Mouse (Mus musculus): ENCODE measurements around the gene Gkn1. TPM values are rescaled to one million over a fixed set of nuclear protein-coding genes. Genes with fewer than 3 reads are reported as not detected.

Gene Gkn1
- 0.34 and 0.66 TPM in 2 replicates for polyA plus RNA-seq (2014; fragmentation: Nextera tagmentation; extraction: Ambion mirVana)

GRCm38 (mm10) chr6:87350829-87351228 lies at the start of gene Gkn1:
TSS of gene Gkn1 (minus strand) at chr6:87350942.
- Histone ChIP-seq H3K4me2 (ENCODE audit: low read length) (no peak within 1 kb of the TSS), H3K27me3 (replicated peaks; ENCODE audit: control insufficient read depth, insufficient read depth, low read length) (no peaks in the 10 kb centered on the region), H3K9me3 (ENCODE audit: control insufficient read depth, low read length) (no peaks in the 10 kb centered on the region), H3K4me3 (ENCODE audit: low read depth, low read length) (no peak within 1 kb of the TSS), H3K4me1 (replicated peaks; ENCODE audit: control insufficient read depth, insufficient read depth, low read length) (no peaks in the 10 kb centered on the region), H3K27ac (ENCODE audit: low read depth) (no peak within 1 kb of the TSS), H3K9ac (ENCODE audit: low read length) (no peak within 1 kb of the TSS), H3K36me3 (ENCODE audit: control insufficient read depth, insufficient read depth, low read length) (no peaks in the 10 kb centered on the region)
- DNase-seq (ENCODE audit: low spot score) (no peak), ATAC-seq (replicated peaks; ENCODE audit: low FRiP score, low TSS enrichment, low read depth) (no peak)
- WGBS = 81% methylated on average over 8 of the region's 8 CpGs

GRCm38 (mm10) chr6:87399886-87400566 lies 49.3 kb upstream of the Gkn1 start:
- Histone ChIP-seq H3K4me1 (replicated peaks; ENCODE audit: control insufficient read depth, insufficient read depth, low read length) (no peaks in the 10 kb centered on the region), H3K36me3 (ENCODE audit: control insufficient read depth, insufficient read depth, low read length) (no peaks in the 10 kb centered on the region), H3K9me3 (ENCODE audit: control insufficient read depth, low read length) (no peaks in the 10 kb centered on the region), H3K27me3 (replicated peaks; ENCODE audit: control insufficient read depth, insufficient read depth, low read length) (no peaks in the 10 kb centered on the region), H3K27ac (ENCODE audit: low read depth) (no peak overlapping the region), H3K4me3 (ENCODE audit: low read depth, low read length) (no peak overlapping the region), H3K4me2 (ENCODE audit: low read length) (no peak overlapping the region), H3K9ac (ENCODE audit: low read length) (no peak overlapping the region)
- 64% methylated on average over 4 of the region's 4 CpGs for WGBS
- no peak for DNase-seq (ENCODE audit: low spot score)
- ATAC-seq (replicated peaks; ENCODE audit: low FRiP score, low TSS enrichment, low read depth) = no peak

- WGBS = 3% methylated on average over 5 of the region's 5 CpGs
- Histone ChIP-seq H3K4me1 (replicated peaks; ENCODE audit: control insufficient read depth, insufficient read depth, low read length) (no peaks in the 10 kb centered on the region), H3K9me3 (ENCODE audit: control insufficient read depth, low read length) (no peaks in the 10 kb centered on the region), H3K27ac (ENCODE audit: low read depth) (no peak overlapping the region), H3K27me3 (replicated peaks; ENCODE audit: control insufficient read depth, insufficient read depth, low read length) (no peaks in the 10 kb centered on the region), H3K9ac (ENCODE audit: low read length) (no peak overlapping the region), H3K36me3 (ENCODE audit: control insufficient read depth, insufficient read depth, low read length) (no peaks in the 10 kb centered on the region), H3K4me2 (ENCODE audit: low read length) (no peak overlapping the region), H3K4me3 (ENCODE audit: low read depth, low read length) (no peak overlapping the region)
- ATAC-seq (replicated peaks; ENCODE audit: low FRiP score, low TSS enrichment, low read depth) (no peak), DNase-seq (ENCODE audit: low spot score) (peak; percentile 90)
Measured at GRCm38 (mm10) chr6:87399137-87399536, 48.4 kb upstream of the Gkn1 start.

- ATAC-seq (replicated peaks; ENCODE audit: low FRiP score, low TSS enrichment, low read depth) = no peak
- Histone ChIP-seq H3K4me3 (ENCODE audit: low read depth, low read length) (no peak overlapping the region), H3K27me3 (replicated peaks; ENCODE audit: control insufficient read depth, insufficient read depth, low read length) (no peaks in the 10 kb centered on the region), H3K4me1 (replicated peaks; ENCODE audit: control insufficient read depth, insufficient read depth, low read length) (no peaks in the 10 kb centered on the region), H3K9ac (ENCODE audit: low read length) (no peak overlapping the region), H3K9me3 (ENCODE audit: control insufficient read depth, low read length) (no peaks in the 10 kb centered on the region), H3K36me3 (ENCODE audit: control insufficient read depth, insufficient read depth, low read length) (no peaks in the 10 kb centered on the region), H3K27ac (ENCODE audit: low read depth) (no peak overlapping the region), H3K4me2 (ENCODE audit: low read length) (no peak overlapping the region)
- WGBS = 77% methylated on average over 9 of the region's 9 CpGs
- no peak for DNase-seq (ENCODE audit: low spot score)
Measured at GRCm38 (mm10) chr6:87394783-87395182, 44.0 kb upstream of the Gkn1 start.

- ATAC-seq (replicated peaks; ENCODE audit: low FRiP score, low TSS enrichment, low read depth) (no peak), DNase-seq (ENCODE audit: low spot score) (no peak)
- H3K4me3 ChIP-seq (ENCODE audit: low read depth, low read length) = no peak overlapping the region
- H3K27ac ChIP-seq (ENCODE audit: low read depth) = no peak overlapping the region
- H3K9me3 ChIP-seq (ENCODE audit: control insufficient read depth, low read length) = no peaks in the 10 kb centered on the region
- WGBS = 72% methylated on average over 8 of the region's 8 CpGs
- no peaks in the 10 kb centered on the region for H3K27me3 ChIP-seq (replicated peaks; ENCODE audit: control insufficient read depth, insufficient read depth, low read length)
- no peak overlapping the region for H3K9ac ChIP-seq (ENCODE audit: low read length)
- no peaks in the 10 kb centered on the region for H3K36me3 ChIP-seq (ENCODE audit: control insufficient read depth, insufficient read depth, low read length)
- no peak overlapping the region for H3K4me2 ChIP-seq (ENCODE audit: low read length)
- H3K4me1 ChIP-seq (replicated peaks; ENCODE audit: control insufficient read depth, insufficient read depth, low read length) = no peaks in the 10 kb centered on the region
Measured at GRCm38 (mm10) chr6:87393466-87394205, 42.9 kb upstream of the Gkn1 start.

- Histone ChIP-seq H3K36me3 (ENCODE audit: control insufficient read depth, insufficient read depth, low read length) (no peaks in the 10 kb centered on the region), H3K4me1 (replicated peaks; ENCODE audit: control insufficient read depth, insufficient read depth, low read length) (no peaks in the 10 kb centered on the region), H3K9me3 (ENCODE audit: control insufficient read depth, low read length) (no peaks in the 10 kb centered on the region), H3K9ac (ENCODE audit: low read length) (no peak overlapping the region), H3K27ac (ENCODE audit: low read depth) (no peak overlapping the region), H3K27me3 (replicated peaks; ENCODE audit: control insufficient read depth, insufficient read depth, low read length) (no peaks in the 10 kb centered on the region), H3K4me2 (ENCODE audit: low read length) (no peak overlapping the region), H3K4me3 (ENCODE audit: low read depth, low read length) (no peak overlapping the region)
- 28% methylated on average over 5 of the region's 5 CpGs for WGBS
- DNase-seq (ENCODE audit: low spot score) (no peak), ATAC-seq (replicated peaks; ENCODE audit: low FRiP score, low TSS enrichment, low read depth) (no peak)
Measured at GRCm38 (mm10) chr6:87389455-87389989, 38.8 kb upstream of the Gkn1 start.

GRCm38 (mm10) chr6:87388877-87389276 lies 38.1 kb upstream of the Gkn1 start, which contains the start of gene Gkn3:
TSS of gene Gkn3 (minus strand) at chr6:87388935.
- whole genome bisulfite sequencing = 53% methylated on average over 7 of the region's 7 CpGs
- Histone ChIP-seq H3K36me3 (ENCODE audit: control insufficient read depth, insufficient read depth, low read length) (no peaks in the 10 kb centered on the region), H3K9me3 (ENCODE audit: control insufficient read depth, low read length) (no peaks in the 10 kb centered on the region), H3K9ac (ENCODE audit: low read length) (no peak within 1 kb of the TSS), H3K4me1 (replicated peaks; ENCODE audit: control insufficient read depth, insufficient read depth, low read length) (0 out of 2 replicates have a peak, but pooled peaks cover 3% of the 10 kb centered on the region), H3K4me3 (ENCODE audit: low read depth, low read length) (no peak within 1 kb of the TSS), H3K4me2 (ENCODE audit: low read length) (no peak within 1 kb of the TSS), H3K27me3 (replicated peaks; ENCODE audit: control insufficient read depth, insufficient read depth, low read length) (no peaks in the 10 kb centered on the region), H3K27ac (ENCODE audit: low read depth) (no peak within 1 kb of the TSS)
- DNase-seq (ENCODE audit: low spot score) = no peak
- no peak for ATAC-seq (replicated peaks; ENCODE audit: low FRiP score, low TSS enrichment, low read depth)

- DNase-seq (ENCODE audit: low spot score) = no peak
- H3K9me3 ChIP-seq (ENCODE audit: control insufficient read depth, low read length) = no peaks in the 10 kb centered on the region
- H3K36me3 ChIP-seq (ENCODE audit: control insufficient read depth, insufficient read depth, low read length) = no peaks in the 10 kb centered on the region
- 85% methylated on average over 10 of the region's 10 CpGs for WGBS
- H3K9ac ChIP-seq (ENCODE audit: low read length) = no peak overlapping the region
- ATAC-seq (replicated peaks; ENCODE audit: low FRiP score, low TSS enrichment, low read depth) = no peak
- H3K4me3 ChIP-seq (ENCODE audit: low read depth, low read length) = no peak overlapping the region
- peaks cover 5% of the 10 kb centered on the region; the same call in 1 of the 2 replicates for H3K27me3 ChIP-seq (replicated peaks; ENCODE audit: control insufficient read depth, insufficient read depth, low read length)
- no peak overlapping the region for H3K27ac ChIP-seq (ENCODE audit: low read depth)
- H3K4me2 ChIP-seq (ENCODE audit: low read length) = no peak overlapping the region
- 0 out of 2 replicates have a peak, but pooled peaks cover 3% of the 10 kb centered on the region for H3K4me1 ChIP-seq (replicated peaks; ENCODE audit: control insufficient read depth, insufficient read depth, low read length)
Measured at GRCm38 (mm10) chr6:87386681-87387080, 35.9 kb upstream of the Gkn1 start.
